Mouse (Mus musculus) frontal cortex, adult 2 months (tissue): Measurements from ENCODE around the gene Epn2. TPM values are rescaled to one million over a fixed set of nuclear protein-coding genes. Genes with fewer than 3 reads are reported as not detected.

Experiments
- DNase-seq, 2 experiments: peaks; one replicate each; pipeline ENCODE4 v3.0.0; 2022; ENCODE audit warnings: low spot score in 1 of 2; ENCODE audit errors: extremely low spot score in 1 of 2
- polyA plus RNA-seq: library from polyadenylated mRNA; depleted of rRNA; stranded (reverse); fragments of >200 nt; gene quantifications from 2 replicates; pipeline ENCODE4 v1.2.3, GENCODE M21; 2012; rRNA removed

The Epn2 gene
- polyA plus RNA-seq: 90.5 and 98.3 TPM in 2 replicates

GRCm38 (mm10) chr11:61578983-61579877, at the start of gene Epn2:
Gene Epn2, minus strand, starts transcription at chr11:61579687.
- DNase-seq: peak in 1 of 2 experiments; percentile 76

DNA sequence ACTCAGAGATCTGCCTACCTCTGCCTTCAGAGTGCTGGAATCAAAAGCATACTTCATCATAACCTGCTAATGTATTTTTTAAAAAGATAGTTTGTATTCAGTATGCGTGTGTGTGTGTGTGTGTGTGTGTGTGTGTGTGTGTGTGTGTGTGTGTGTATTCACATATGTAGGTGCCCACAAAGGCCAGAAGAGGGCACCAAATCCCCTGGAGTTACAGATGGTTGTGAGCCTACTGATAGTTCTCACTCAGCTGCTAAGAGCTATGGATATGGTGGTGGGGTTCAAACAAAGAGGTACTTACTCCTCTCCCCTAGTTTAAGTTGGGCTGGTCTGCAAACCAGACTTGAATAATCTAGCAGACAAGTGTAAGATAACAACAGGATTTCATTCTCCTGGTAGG, 47.0 kb upstream of the Epn2 start:
- no peak for DNase-seq

GRCm38 (mm10) chr11:61625136-61625535, 45.6 kb upstream of the Epn2 start:
- DNase-seq: peak; percentile 44 to 49

- DNase-seq: no peak
Observed at GRCm38 (mm10) chr11:61620762-61621161, 41.3 kb upstream of the Epn2 start.

DNA sequence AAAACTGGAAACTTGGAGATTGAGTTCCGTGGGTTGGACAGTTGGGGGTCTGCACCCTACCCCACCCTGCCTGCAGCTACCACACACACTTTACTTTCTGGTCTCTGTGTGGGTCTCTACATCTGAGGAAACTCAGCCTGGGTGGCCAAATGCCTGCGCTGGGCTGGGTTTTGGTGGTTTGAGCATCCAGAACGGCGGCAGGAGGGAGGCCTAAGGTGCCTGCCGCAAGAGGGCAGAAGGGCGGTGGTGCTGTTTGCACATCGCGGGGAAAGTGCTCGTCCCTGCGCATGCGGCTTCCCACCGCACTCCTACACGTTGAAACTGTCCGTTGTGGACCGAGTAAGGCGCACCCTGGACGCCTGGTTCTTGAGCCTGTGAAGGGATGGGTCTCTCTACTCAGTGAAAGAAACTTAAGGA, 40.8 kb upstream of the Epn2 start:
- DNase-seq: peak; percentile 50 to 89

- DNase-seq: peak in 1 of 2 experiments; percentile 83
Observed at GRCm38 (mm10) chr11:61619791-61620241, 40.3 kb upstream of the Epn2 start.

- no peak for DNase-seq
Observed at GRCm38 (mm10) chr11:61619356-61619755, 39.9 kb upstream of the Epn2 start.

DNA sequence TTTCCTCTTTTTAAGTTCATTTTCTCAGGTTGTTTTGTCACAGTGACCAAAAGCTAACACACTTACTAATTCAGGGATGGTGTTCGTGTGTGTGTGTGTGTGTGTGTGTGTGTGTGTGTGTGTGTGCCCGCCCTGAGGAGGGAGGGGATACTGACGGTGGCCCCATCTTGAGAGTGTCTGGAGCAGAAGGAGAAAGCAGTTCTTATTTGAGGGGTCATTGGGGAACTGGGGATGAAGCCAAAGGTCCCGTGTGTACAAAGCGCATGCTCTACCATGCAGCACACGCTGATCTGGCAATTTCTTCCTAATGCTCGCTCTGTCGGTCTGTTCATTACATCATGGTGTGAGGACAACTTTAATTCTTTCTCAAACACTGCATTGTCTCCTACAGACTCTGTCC, 39.1 kb upstream of the Epn2 start:
- DNase-seq: no peak

GRCm38 (mm10) chr11:61618131-61618530, 38.6 kb upstream of the Epn2 start:
- no peak for DNase-seq

DNA sequence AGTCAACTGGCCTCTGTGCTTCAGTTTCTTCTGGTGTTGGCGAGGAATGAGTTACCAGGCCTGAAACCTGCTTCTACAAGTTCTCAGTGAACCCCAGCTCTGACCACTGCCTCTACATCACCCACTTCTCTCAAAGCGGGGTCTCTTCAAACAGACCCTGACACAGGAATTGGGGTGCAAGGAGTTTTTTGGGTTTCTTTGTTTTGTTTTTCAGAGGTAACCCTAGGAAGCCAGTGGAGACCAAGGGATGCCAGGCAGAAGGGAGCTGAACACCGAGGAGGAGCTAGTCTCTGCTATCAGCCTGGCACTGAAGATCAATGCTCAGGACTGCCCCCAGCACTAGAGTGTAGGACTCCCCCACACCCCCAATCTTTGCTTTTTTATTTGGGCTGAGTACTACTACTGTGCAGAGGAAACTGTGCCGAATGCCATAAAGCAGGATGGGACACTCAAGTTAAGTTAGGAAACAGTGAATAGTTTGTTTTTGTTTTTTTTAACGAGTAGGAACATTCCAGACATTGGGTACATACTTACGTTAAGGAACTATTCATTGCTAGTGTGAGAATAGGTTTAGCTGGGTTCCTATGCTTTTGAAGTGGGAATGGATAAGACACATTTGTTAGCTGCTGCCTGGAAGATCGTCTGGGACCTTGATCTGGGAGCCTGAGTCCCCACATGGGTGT, 37.9 kb upstream of the Epn2 start:
- DNase-seq: no peak

GRCm38 (mm10) chr11:61616523-61617292, 37.2 kb upstream of the Epn2 start:
- no peak for DNase-seq

DNA sequence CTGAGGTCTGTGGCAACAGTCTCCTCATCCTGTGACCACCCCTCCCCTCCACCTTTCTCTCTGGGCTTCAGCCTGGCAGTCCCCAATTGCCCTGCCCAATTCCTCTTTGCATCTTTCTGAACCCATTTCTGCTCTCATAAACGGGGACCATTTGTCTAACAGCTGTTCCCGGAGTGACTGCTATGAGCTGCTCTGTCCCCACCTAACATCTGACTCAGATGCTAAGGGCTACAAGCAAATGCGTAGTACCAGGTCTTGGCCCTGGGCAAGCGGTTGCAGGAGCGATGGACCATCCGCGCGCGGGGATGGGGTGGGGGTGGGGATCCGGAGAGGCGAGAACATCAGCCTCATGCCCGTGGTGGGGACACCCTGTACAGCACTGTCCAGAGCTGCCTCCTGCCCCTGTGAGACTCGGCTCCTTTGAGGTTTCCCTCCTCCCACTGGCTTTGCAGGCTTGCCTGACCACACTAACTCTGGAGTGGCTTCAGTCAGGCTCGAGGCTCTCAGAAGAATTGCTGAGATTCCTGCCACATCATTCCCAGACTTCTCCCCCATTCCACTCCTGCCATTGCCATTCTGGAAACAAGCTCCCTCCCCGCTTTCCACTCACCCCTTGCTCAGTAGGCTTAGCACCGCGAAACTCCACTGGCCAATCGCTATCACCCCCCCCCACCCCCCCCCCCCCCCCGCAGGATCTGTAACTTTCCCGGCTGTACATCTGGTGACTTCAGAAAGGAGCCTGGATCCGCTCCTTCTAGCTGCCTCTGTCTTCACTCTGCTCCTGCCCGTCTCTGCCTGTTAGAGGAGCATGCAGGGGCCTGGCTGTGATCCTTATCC, 36.4 kb upstream of the Epn2 start:
- DNase-seq: no peak

DNA sequence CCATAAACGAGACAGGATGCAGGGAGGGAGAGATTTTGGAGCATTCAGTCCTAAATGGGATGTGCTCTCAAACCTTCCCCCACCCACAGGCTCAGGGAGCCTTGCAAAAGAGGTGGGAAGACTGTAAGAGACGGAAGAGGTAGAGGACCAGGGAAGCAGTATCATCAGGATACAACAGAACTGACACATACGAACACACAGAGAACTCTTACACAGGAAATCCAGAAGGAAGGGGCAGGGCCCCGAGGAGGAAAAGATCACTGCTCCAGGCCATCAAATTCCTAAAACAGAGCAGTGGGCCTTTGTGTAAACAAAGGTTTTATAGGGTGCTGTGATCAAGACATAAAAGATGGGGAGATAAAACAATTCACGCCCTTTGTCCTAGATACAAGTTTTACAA, 34.9 kb upstream of the Epn2 start:
- no peak for DNase-seq

DNA sequence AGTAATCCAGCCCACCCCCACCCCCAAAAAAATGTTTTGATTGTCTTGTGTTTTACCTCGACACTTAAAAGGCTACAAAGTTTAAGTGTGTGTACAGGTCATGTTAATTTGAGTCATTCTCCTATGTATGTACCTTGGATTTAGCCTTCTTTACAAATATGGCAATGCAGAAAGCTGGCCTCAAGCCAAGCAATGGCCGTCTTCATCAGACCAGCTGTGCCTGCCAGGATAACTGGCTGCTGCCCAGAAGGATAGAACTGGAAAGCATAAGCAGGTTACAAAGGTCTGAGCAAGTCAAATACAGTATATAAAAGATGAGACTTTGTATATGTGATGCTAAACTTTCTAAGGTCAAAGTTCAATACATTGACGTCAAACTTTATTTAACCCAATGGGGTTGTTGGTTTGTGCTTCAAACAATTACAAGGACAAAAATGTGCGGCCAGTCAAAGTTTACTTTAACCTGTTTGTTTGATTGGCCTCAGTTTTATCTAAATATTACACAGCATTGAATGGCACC, 32.7 kb upstream of the Epn2 start:
- no peak for DNase-seq

DNA sequence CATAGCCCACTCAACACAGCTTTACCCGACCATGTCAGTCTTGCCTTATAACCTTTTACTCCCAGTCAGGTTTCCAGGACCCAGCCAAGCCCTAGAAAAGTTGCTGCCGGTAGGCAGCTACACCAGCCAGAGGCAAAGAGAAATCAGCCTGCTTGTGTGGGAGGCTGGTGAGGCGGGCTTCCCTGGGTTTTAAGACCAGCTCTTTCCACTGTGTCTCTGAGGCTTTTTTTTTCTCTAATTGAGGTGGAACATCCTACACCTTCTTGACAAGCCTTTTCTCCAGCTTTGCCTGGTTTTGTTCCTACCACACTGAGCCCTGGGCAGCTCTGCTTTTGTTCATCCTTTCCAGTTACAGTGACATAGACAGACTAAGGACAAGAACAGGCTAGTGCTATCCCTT, 31.7 kb upstream of the Epn2 start:
- no peak for DNase-seq

GRCm38 (mm10) chr11:61608072-61608471, 28.6 kb upstream of the Epn2 start:
- no peak for DNase-seq

GRCm38 (mm10) chr11:61602705-61603104, 23.2 kb upstream of the Epn2 start:
- DNase-seq: no peak

GRCm38 (mm10) chr11:61601465-61601864, 22.0 kb upstream of the Epn2 start:
- DNase-seq: no peak

GRCm38 (mm10) chr11:61598367-61598766, 18.9 kb upstream of the Epn2 start:
- DNase-seq: no peak

GRCm38 (mm10) chr11:61597471-61597870, 18.0 kb upstream of the Epn2 start:
- DNase-seq: no peak
